Mouse (Mus musculus): ENCODE results near the gene Slc6a16. TPM values are rescaled to one million over a fixed set of nuclear protein-coding genes. Genes with fewer than 3 reads are reported as not detected.

The Slc6a16 gene
- polyA plus RNA-seq, 1 experiment: not detected

GRCm38 (mm10) chr7:45312686-45313453 is 72.0 kb downstream of the Slc6a16 start:
- no peak for DNase-seq (ENCODE audit: low spot score)

- DNase-seq (ENCODE audit: low spot score): no peak
These were observed 72.6 kb downstream of the Slc6a16 start for GRCm38 (mm10) chr7:45313495-45313894.

DNA sequence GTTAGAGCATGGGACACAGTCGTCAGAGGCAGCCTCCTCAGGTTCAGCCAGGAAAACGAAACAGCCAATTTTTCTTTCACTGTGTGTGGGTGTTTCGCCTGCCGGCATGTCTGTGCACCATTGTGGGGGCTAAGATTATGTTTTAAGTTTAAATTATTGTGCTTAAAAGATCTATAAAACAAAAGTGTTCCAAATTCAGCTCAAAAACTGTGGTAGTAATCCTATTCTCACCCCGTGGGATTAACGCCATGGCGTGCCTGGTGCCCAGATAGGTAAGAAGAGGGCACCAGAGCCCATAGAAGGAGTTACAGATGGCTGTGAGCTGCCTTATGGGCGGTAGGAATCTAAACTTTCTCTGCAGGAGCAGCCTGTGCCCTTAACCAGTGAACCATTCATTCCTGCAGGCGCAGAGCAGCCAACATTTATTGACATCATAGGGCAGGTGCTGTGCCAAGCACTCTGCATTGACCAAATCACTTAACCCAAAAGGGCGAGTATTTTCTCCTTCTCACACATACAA is 74.4 kb downstream of the Slc6a16 start:
- DNase-seq (ENCODE audit: low spot score): no peak

DNA sequence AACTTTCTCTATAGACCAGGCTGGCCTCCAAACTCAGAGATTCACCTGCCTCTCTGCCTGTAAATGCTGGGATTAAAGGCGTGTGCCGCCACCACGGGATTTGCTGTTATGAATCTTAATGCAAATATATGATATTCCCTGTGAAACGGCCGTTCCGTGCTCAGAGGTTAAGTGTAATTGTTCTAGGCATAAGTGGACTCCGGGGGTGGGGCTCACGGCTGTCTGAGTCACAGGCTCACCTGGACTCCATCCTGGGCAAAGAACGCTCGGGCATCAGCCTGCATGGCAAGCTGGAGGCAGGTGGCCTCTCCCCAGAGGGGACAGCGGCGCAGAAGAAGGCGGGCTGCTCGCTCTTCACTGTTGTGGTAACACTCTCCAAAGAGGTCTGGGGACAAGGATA is 75.7 kb downstream of the Slc6a16 start:
- DNase-seq (ENCODE audit: low spot score): no peak

- no peak for DNase-seq (ENCODE audit: low spot score)
These were observed 81.4 kb downstream of the Slc6a16 start for GRCm38 (mm10) chr7:45322245-45322644.

Other genes with a start within 250 kb of the Slc6a16 start
- 133 and 171 TPM in 2 replicates for gene Irf3, start 243.4 kb upstream of the Slc6a16 start, polyA plus RNA-seq (2012; rRNA removed)
- gene Bcl2l12, start 242.4 kb upstream of the Slc6a16 start, polyA plus RNA-seq (2012; rRNA removed): 28.6 and 34.8 TPM in 2 replicates
- 58.4 and 63.5 TPM in 2 replicates for gene Scaf1, start 224.7 kb upstream of the Slc6a16 start, polyA plus RNA-seq (2012; rRNA removed)
- 383 and 414 TPM in 2 replicates for gene Rras, start 223.1 kb upstream of the Slc6a16 start, polyA plus RNA-seq (2012; rRNA removed)
- 5.1 and 18.2 TPM in 2 replicates for gene Prr12, start 188.2 kb upstream of the Slc6a16 start, polyA plus RNA-seq (2012; rRNA removed)
- 59.9 and 69.6 TPM in 2 replicates for gene Nosip, start 178.7 kb upstream of the Slc6a16 start, polyA plus RNA-seq (2012; rRNA removed)
- gene Prrg2, start 178.4 kb upstream of the Slc6a16 start, polyA plus RNA-seq (2012; rRNA removed): 37.6 and 46.5 TPM in 2 replicates
- 277 and 317 TPM in 2 replicates for gene Rcn3, start 148.9 kb upstream of the Slc6a16 start, polyA plus RNA-seq (2012; rRNA removed)
- 144 and 157 TPM in 2 replicates for gene Fcgrt, start 137.2 kb upstream of the Slc6a16 start, polyA plus RNA-seq (2012; rRNA removed)
- 903 and 1,312 TPM in 2 replicates for gene Rps11, start 116.6 kb upstream of the Slc6a16 start, polyA plus RNA-seq (2012; rRNA removed)
- gene Rpl13a, start 112.3 kb upstream of the Slc6a16 start, polyA plus RNA-seq (2012; rRNA removed): 3,442 and 3,633 TPM in 2 replicates
- gene Gm45713, start 104.9 kb upstream of the Slc6a16 start, polyA plus RNA-seq (2012; rRNA removed): 0.28 and 0.44 TPM in 2 replicates
- 74.5 and 83.1 TPM in 2 replicates for gene Flt3l, start 104.7 kb upstream of the Slc6a16 start, polyA plus RNA-seq (2012; rRNA removed)
- 48.3 and 58.3 TPM in 2 replicates for gene Pih1d1, start 86.8 kb upstream of the Slc6a16 start, polyA plus RNA-seq (2012; rRNA removed)
- 27.7 and 30.9 TPM in 2 replicates for gene Aldh16a1, start 86.5 kb upstream of the Slc6a16 start, polyA plus RNA-seq (2012; rRNA removed)
- 0.03 and 0.04 TPM in 2 replicates for gene Slc17a7, start 77.1 kb upstream of the Slc6a16 start, polyA plus RNA-seq (2012; rRNA removed)
- 0.03 TPM in 1 of 2 replicates, not detected in the other for gene Gfy, start 61.5 kb upstream of the Slc6a16 start, polyA plus RNA-seq (2012; rRNA removed)
- not detected in 2 replicates for gene Pth2, start 60.1 kb upstream of the Slc6a16 start, polyA plus RNA-seq (2012; rRNA removed)
- 0.12 and 0.15 TPM in 2 replicates for gene Ccdc155, start 36.2 kb upstream of the Slc6a16 start, polyA plus RNA-seq (2012; rRNA removed)
- gene Dkkl1, start 28.9 kb upstream of the Slc6a16 start, polyA plus RNA-seq (2012; rRNA removed): 5.1 and 7.5 TPM in 2 replicates
- gene Tead2, start 25.3 kb upstream of the Slc6a16 start, polyA plus RNA-seq (2012; rRNA removed): 29.1 and 29.2 TPM in 2 replicates
- gene Cd37, start 2.0 kb upstream of the Slc6a16 start, polyA plus RNA-seq (2012; rRNA removed): 12.3 and 15.1 TPM in 2 replicates
- gene Slc6a21, start 36.4 kb downstream of the Slc6a16 start, polyA plus RNA-seq (2012; rRNA removed): not detected in 2 replicates
- gene Trpm4, start 92.7 kb downstream of the Slc6a16 start, polyA plus RNA-seq (2012; rRNA removed): 33.6 and 39.8 TPM in 2 replicates
- gene Hrc, start 94.2 kb downstream of the Slc6a16 start, polyA plus RNA-seq (2012; rRNA removed): 0.59 and 1.1 TPM in 2 replicates
- 1.4 and 1.9 TPM in 2 replicates for gene Ppfia3, start 125.9 kb downstream of the Slc6a16 start, polyA plus RNA-seq (2012; rRNA removed)
- gene Lin7b, start 129.5 kb downstream of the Slc6a16 start, polyA plus RNA-seq (2012; rRNA removed): 19.2 and 21.0 TPM in 2 replicates
- 364 and 412 TPM in 2 replicates for gene Snrnp70, start 154.7 kb downstream of the Slc6a16 start, polyA plus RNA-seq (2012; rRNA removed)
- gene Kcna7, start 164.6 kb downstream of the Slc6a16 start, polyA plus RNA-seq (2012; rRNA removed): 0.03 and 0.07 TPM in 2 replicates
- gene Ntf5, start 172.6 kb downstream of the Slc6a16 start, polyA plus RNA-seq (2012; rRNA removed): 2.9 and 4.2 TPM in 2 replicates
- 0.14 TPM in 1 of 2 replicates, not detected in the other for gene Lhb, start 179.7 kb downstream of the Slc6a16 start, polyA plus RNA-seq (2012; rRNA removed)
- gene Gys1, start 193.8 kb downstream of the Slc6a16 start, polyA plus RNA-seq (2012; rRNA removed): 39.3 TPM in 2 replicates
- 35.8 and 41.4 TPM in 2 replicates for gene Ruvbl2, start 197.0 kb downstream of the Slc6a16 start, polyA plus RNA-seq (2012; rRNA removed)
- gene Ftl1, start 218.8 kb downstream of the Slc6a16 start, polyA plus RNA-seq (2012; rRNA removed): 1,966 and 2,293 TPM in 2 replicates
- gene Bax, start 225.8 kb downstream of the Slc6a16 start, polyA plus RNA-seq (2012; rRNA removed): 78.4 and 113 TPM in 2 replicates
- gene Tulp2, start 240.8 kb downstream of the Slc6a16 start, polyA plus RNA-seq (2012; rRNA removed): 0.43 and 0.56 TPM in 2 replicates
- 0.29 and 0.31 TPM in 2 replicates for gene Gm45808, start 245.7 kb downstream of the Slc6a16 start, polyA plus RNA-seq (2012; rRNA removed)
- gene Dhdh, start 247.7 kb downstream of the Slc6a16 start, polyA plus RNA-seq (2012; rRNA removed): 5.7 and 7.7 TPM in 2 replicates

All from urinary bladder, adult 2 months (tissue).